Mouse (Mus musculus): ENCODE results near the gene Ifngr1.

- no peak for TF ChIP-seq CTCF (IDR thresholded peaks at IDR 0.05; ENCODE audit: low read depth)
- no peak for TF ChIP-seq EP300 (optimal IDR thresholded peaks at IDR 0.05)
These were observed 65.7 kb downstream of the Ifngr1 start for GRCm38 (mm10) chr10:19657426-19657825.

All from stomach, postnatal 0 days (tissue).